Mouse (Mus musculus): ENCODE results near the gene Ak1. TPM values are rescaled to one million over a fixed set of nuclear protein-coding genes. Genes with fewer than 3 reads are reported as not detected.

The Ak1 gene
- polyA plus RNA-seq, 1 experiment from 2014 or later: 25.5 TPM

- Histone ChIP-seq H3K4me2 (replicated peaks; ENCODE audit: low read depth, low read length) (no peak overlapping the region), H3K36me3 (ENCODE audit: control insufficient read depth, insufficient read depth, low read length) (peaks cover 39% of the 10 kb centered on the region), H3K9ac (ENCODE audit: low read depth, low read length) (no peak overlapping the region), H3K4me1 (ENCODE audit: control insufficient read depth, insufficient read depth, low read length) (no peaks in the 10 kb centered on the region), H3K27me3 (ENCODE audit: control insufficient read depth, insufficient read depth, low read length) (no peaks in the 10 kb centered on the region), H3K9me3 (ENCODE audit: control insufficient read depth, low read length) (no peaks in the 10 kb centered on the region), H3K4me3 (ENCODE audit: low read length) (no peak overlapping the region), H3K27ac (ENCODE audit: low read depth, low read length) (no peak overlapping the region)
- 88% methylated on average over 19 of the region's 19 CpGs for WGBS
- no peak for ATAC-seq (ENCODE audit: low FRiP score, low TSS enrichment)
These were observed 59.5 kb downstream of the Ak1 start for GRCm38 (mm10) chr2:32680961-32681650.

- no peak overlapping the region for H3K27ac ChIP-seq (ENCODE audit: low read depth, low read length)
These were observed 60.2 kb downstream of the Ak1 start for GRCm38 (mm10) chr2:32681754-32682153.

GRCm38 (mm10) chr2:32682721-32683417, 61.3 kb downstream of the Ak1 start:
- ATAC-seq (ENCODE audit: low FRiP score, low TSS enrichment): no peak
- H3K4me1 ChIP-seq (ENCODE audit: control insufficient read depth, insufficient read depth, low read length): no peaks in the 10 kb centered on the region
- 82% methylated on average over 14 of the region's 14 CpGs for WGBS

More at GRCm38 (mm10) chr2:32681754-32682153, 60.2 kb downstream of the Ak1 start:
- H3K9me3 ChIP-seq (ENCODE audit: control insufficient read depth, low read length): no peaks in the 10 kb centered on the region
- 58% methylated on average over 6 of the region's 6 CpGs for WGBS
- H3K4me1 ChIP-seq (ENCODE audit: control insufficient read depth, insufficient read depth, low read length): no peaks in the 10 kb centered on the region
- no peak overlapping the region for H3K9ac ChIP-seq (ENCODE audit: low read depth, low read length)
- H3K4me2 ChIP-seq (replicated peaks; ENCODE audit: low read depth, low read length): no peak overlapping the region
- peaks cover 45% of the 10 kb centered on the region for H3K36me3 ChIP-seq (ENCODE audit: control insufficient read depth, insufficient read depth, low read length)
- no peak for ATAC-seq (ENCODE audit: low FRiP score, low TSS enrichment)
- H3K27me3 ChIP-seq (ENCODE audit: control insufficient read depth, insufficient read depth, low read length): no peaks in the 10 kb centered on the region
- no peak overlapping the region for H3K4me3 ChIP-seq (ENCODE audit: low read length)

GRCm38 (mm10) chr2:32683701-32684100, 62.1 kb downstream of the Ak1 start:
- no peak for ATAC-seq (ENCODE audit: low FRiP score, low TSS enrichment)
- no peak overlapping the region for H3K27ac ChIP-seq (ENCODE audit: low read depth, low read length)
- H3K9ac ChIP-seq (ENCODE audit: low read depth, low read length): no peak overlapping the region

More at GRCm38 (mm10) chr2:32682721-32683417, 61.3 kb downstream of the Ak1 start:
- no peaks in the 10 kb centered on the region for H3K27me3 ChIP-seq (ENCODE audit: control insufficient read depth, insufficient read depth, low read length)
- H3K4me3 ChIP-seq (ENCODE audit: low read length): no peak overlapping the region
- no peaks in the 10 kb centered on the region for H3K9me3 ChIP-seq (ENCODE audit: control insufficient read depth, low read length)
- H3K36me3 ChIP-seq (ENCODE audit: control insufficient read depth, insufficient read depth, low read length): peaks cover 56% of the 10 kb centered on the region
- H3K27ac ChIP-seq (ENCODE audit: low read depth, low read length): no peak overlapping the region
- H3K9ac ChIP-seq (ENCODE audit: low read depth, low read length): no peak overlapping the region
- no peak overlapping the region for H3K4me2 ChIP-seq (replicated peaks; ENCODE audit: low read depth, low read length)

More at GRCm38 (mm10) chr2:32683701-32684100, 62.1 kb downstream of the Ak1 start:
- WGBS: 86% methylated on average over 10 of the region's 10 CpGs
- Histone ChIP-seq H3K36me3 (ENCODE audit: control insufficient read depth, insufficient read depth, low read length) (peaks cover 57% of the 10 kb centered on the region), H3K9me3 (ENCODE audit: control insufficient read depth, low read length) (no peaks in the 10 kb centered on the region), H3K4me2 (replicated peaks; ENCODE audit: low read depth, low read length) (no peak overlapping the region), H3K4me3 (ENCODE audit: low read length) (no peak overlapping the region), H3K4me1 (ENCODE audit: control insufficient read depth, insufficient read depth, low read length) (no peaks in the 10 kb centered on the region), H3K27me3 (ENCODE audit: control insufficient read depth, insufficient read depth, low read length) (no peaks in the 10 kb centered on the region)

MicroRNAs encoded within 50 kb of the gene (microRNA counts, 519-probe panel; counts per million panel counts)
- not detected for microRNA mmu-miR-1954

Small RNAs within 50 kb of the gene (microRNA-seq; reads per million reads assigned to microRNA genes)
- not detected for gene Gm47291
- not detected for gene Mir1954

Other genes with a start within 250 kb of the Ak1 start
- 50.1 and 52.0 TPM in 2 replicates for gene 1110008P14Rik, start 239.8 kb upstream of the Ak1 start, polyA plus RNA-seq (2014; fragmentation: Nextera tagmentation; extraction: Ambion mirVana)
- 1.6 and 1.7 TPM in 2 replicates for gene Lcn2, start 233.5 kb upstream of the Ak1 start, polyA plus RNA-seq (2014; fragmentation: Nextera tagmentation; extraction: Ambion mirVana)
- 32.2 and 36.4 TPM in 2 replicates for gene Ptges2, start 225.9 kb upstream of the Ak1 start, polyA plus RNA-seq (2014; fragmentation: Nextera tagmentation; extraction: Ambion mirVana)
- gene Naif1, start 171.3 kb upstream of the Ak1 start, polyA plus RNA-seq (2014; fragmentation: Nextera tagmentation; extraction: Ambion mirVana): 6.4 and 6.8 TPM in 2 replicates
- 10.7 and 14.8 TPM in 2 replicates for gene Slc25a25, start 170.3 kb upstream of the Ak1 start, polyA plus RNA-seq (2014; fragmentation: Nextera tagmentation; extraction: Ambion mirVana)
- gene Fam102a, start 86.4 kb upstream of the Ak1 start, polyA plus RNA-seq (2014; fragmentation: Nextera tagmentation; extraction: Ambion mirVana): 12.2 and 16.9 TPM in 2 replicates
- gene Dpm2, start 50.9 kb upstream of the Ak1 start, polyA plus RNA-seq (2014; fragmentation: Nextera tagmentation; extraction: Ambion mirVana): 105 and 126 TPM in 2 replicates
- 1.8 and 2.3 TPM in 2 replicates for gene Pip5kl1, start 47.0 kb upstream of the Ak1 start, polyA plus RNA-seq (2014; fragmentation: Nextera tagmentation; extraction: Ambion mirVana)
- 0.14 TPM in 1 of 2 replicates, not detected in the other for gene 9430097D07Rik, start 46.1 kb upstream of the Ak1 start, polyA plus RNA-seq (2014; fragmentation: Nextera tagmentation; extraction: Ambion mirVana)
- gene St6galnac4, start 34.7 kb upstream of the Ak1 start, polyA plus RNA-seq (2014; fragmentation: Nextera tagmentation; extraction: Ambion mirVana): 15.6 and 20.0 TPM in 2 replicates
- gene St6galnac6, start 22.0 kb upstream of the Ak1 start, polyA plus RNA-seq (2014; fragmentation: Nextera tagmentation; extraction: Ambion mirVana): 7.0 and 8.7 TPM in 2 replicates
- gene Eng, start 24.8 kb downstream of the Ak1 start, polyA plus RNA-seq (2014; fragmentation: Nextera tagmentation; extraction: Ambion mirVana): 34.1 and 55.9 TPM in 2 replicates
- 27.1 and 33.2 TPM in 2 replicates for gene Fpgs, start 82.4 kb downstream of the Ak1 start, polyA plus RNA-seq (2014; fragmentation: Nextera tagmentation; extraction: Ambion mirVana)
- gene Cdk9, start 91.3 kb downstream of the Ak1 start, polyA plus RNA-seq (2014; fragmentation: Nextera tagmentation; extraction: Ambion mirVana): 105 and 106 TPM in 2 replicates
- gene Sh2d3c, start 99.3 kb downstream of the Ak1 start, polyA plus RNA-seq (2014; fragmentation: Nextera tagmentation; extraction: Ambion mirVana): 19.8 and 25.4 TPM in 2 replicates
- not detected in 2 replicates for gene 6330409D20Rik, start 119.3 kb downstream of the Ak1 start, polyA plus RNA-seq (2014; fragmentation: Nextera tagmentation; extraction: Ambion mirVana)
- gene Tor2a, start 135.5 kb downstream of the Ak1 start, polyA plus RNA-seq (2014; fragmentation: Nextera tagmentation; extraction: Ambion mirVana): 75.6 and 76.8 TPM in 2 replicates
- gene Ttc16, start 153.9 kb downstream of the Ak1 start, polyA plus RNA-seq (2014; fragmentation: Nextera tagmentation; extraction: Ambion mirVana): 0.30 TPM in 1 of 2 replicates, not detected in the other
- gene Ptrh1, start 154.0 kb downstream of the Ak1 start, polyA plus RNA-seq (2014; fragmentation: Nextera tagmentation; extraction: Ambion mirVana): 3.3 and 5.8 TPM in 2 replicates
- gene Cfap157, start 162.7 kb downstream of the Ak1 start, polyA plus RNA-seq (2014; fragmentation: Nextera tagmentation; extraction: Ambion mirVana): 0.11 and 0.39 TPM in 2 replicates
- 11.2 and 16.2 TPM in 2 replicates for gene Stxbp1, start 225.5 kb downstream of the Ak1 start, polyA plus RNA-seq (2014; fragmentation: Nextera tagmentation; extraction: Ambion mirVana)